In the genomic region with DNA sequence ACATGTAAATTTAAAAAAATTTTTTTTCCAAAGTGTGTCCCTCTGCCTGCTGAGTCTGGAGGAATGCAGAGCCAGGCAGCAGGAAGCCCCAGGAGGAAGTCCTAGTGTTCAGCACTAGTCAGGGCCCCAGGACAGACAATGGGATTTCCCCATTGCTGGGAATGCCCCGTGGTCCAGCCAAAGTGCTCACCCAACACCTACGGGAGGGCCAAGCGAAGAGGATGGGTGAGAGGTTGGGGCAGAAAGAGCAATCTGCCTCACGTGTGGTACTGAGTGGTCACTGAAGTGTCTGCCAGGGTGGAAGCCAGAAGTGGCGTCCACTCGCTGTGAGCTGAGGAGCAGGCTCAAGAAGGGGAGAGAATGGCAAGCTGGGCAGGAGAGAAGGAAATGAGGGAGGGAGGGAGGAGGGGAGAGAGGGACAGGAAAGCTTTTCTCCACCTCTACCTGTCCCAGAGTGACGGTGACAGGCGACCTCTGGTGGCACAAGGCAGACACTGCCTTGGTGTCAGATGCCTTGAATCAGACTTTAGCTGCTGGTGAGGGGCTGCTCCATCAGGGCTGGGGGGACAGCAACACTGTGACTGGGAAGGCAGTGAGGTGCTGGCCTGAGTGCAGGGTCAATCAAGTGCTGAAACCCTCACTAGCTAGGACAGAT, we compare ENCODE assay signal across 9 mouse cellular contexts. TPM values are rescaled to one million over a fixed set of nuclear protein-coding genes. Genes with fewer than 3 reads are reported as not detected.
DNase-seq lines count a peak whose midpoint lies in the region; TF ChIP-seq lines count a peak whose summit lies in the region.
"Had no signal": no experiment of that assay in that cellular context is flagged by ENCODE, and none has a peak within 500 bp of the region (broad histone marks: within the 10 kb centered on the region; RNA-seq: fewer than 3 reads in every experiment).

No protein-coding gene starts in this region.

- no peaks in the 10 kb centered on the region for H3K79me2 ChIP-seq in liver, adult 2 months (ENCODE audit: control insufficient read depth, insufficient read depth, low read length)

- peaks cover 3% of the 10 kb centered on the region; the same call in 1 of the 2 replicates for H3K36me3 ChIP-seq in liver, adult 2 months (ENCODE audit: control insufficient read depth, insufficient read depth, low read length)

- H3K27ac ChIP-seq in liver, adult 2 months (replicated peaks; ENCODE audit: insufficient read depth, low read depth, low read length): no peak overlapping the region
- H3K27ac ChIP-seq: embryonic facial prominence, embryonic 15.5 days had no signal

- no peak overlapping the region for H3K9ac ChIP-seq in liver, adult 2 months (ENCODE audit: low read depth, low read length)
- H3K9ac ChIP-seq: embryonic facial prominence, embryonic 15.5 days had no signal

- WGBS in liver, adult 2 months: 16% methylated on average over 8 of the region's 8 CpGs

- TF ChIP-seq POLR2A in liver, adult 2 months (IDR thresholded peaks at IDR 0.05; ENCODE audit: extremely low read depth, insufficient read depth, low read length): no peak

- DNase-seq in urinary bladder, postnatal 14 days (ENCODE audit: low spot score): peak; percentile 39
- no peak for DNase-seq in urinary bladder, postnatal 36 days (ENCODE audit: low spot score in 2 of 2)
- DNase-seq in cerebellum, postnatal 10 days: peak; percentile 84 to 86
- DNase-seq in gastrocnemius, postnatal 10 days: peak; percentile 51
- DNase-seq in kidney, adult 18-20 months: peak; percentile 62
- DNase-seq in liver, adult 2 months (ENCODE audit: extremely low read depth, low read depth, low spot score): no peak
- DNase-seq in neural tube, embryonic 10.5 days (ENCODE audit: extremely low spot score, low spot score): peak; percentile 60
- DNase-seq in thymus, postnatal 0 days (ENCODE audit: low spot score): peak; percentile 56

- TF ChIP-seq CTCF in liver, adult 2 months (IDR thresholded peaks at IDR 0.05; ENCODE audit: low read depth, low read length): peak; percentile 99

- no peaks in the 10 kb centered on the region for H3K27me3 ChIP-seq in liver, adult 2 months (ENCODE audit: control insufficient read depth, insufficient read depth, low read length)
- H3K27me3 ChIP-seq: embryonic facial prominence, embryonic 15.5 days had no signal

- no peaks in the 10 kb centered on the region for H3K4me1 ChIP-seq in liver, adult 2 months (ENCODE audit: control insufficient read depth, insufficient read depth, low read length)

- H3K4me3 ChIP-seq in liver, adult 2 months (ENCODE audit: insufficient read depth, low read depth, low read length): no peak overlapping the region
- H3K4me3 ChIP-seq: embryonic facial prominence, embryonic 15.5 days had no signal

RNA-seq across cellular contexts. Expression of a gene that starts 6.1 kb away (rescaled TPM):
- total RNA-seq in gastrocnemius, postnatal 10 days (2021): 10 to 100 TPM in 1 of 2 experiments, 1 to 10 TPM in 1; 9.2 to 10.7 TPM
- 4.1 and 5.6 TPM in 2 replicates for total RNA-seq in liver, adult 2 months (2014; rRNA removed)
- 9.3 and 11.3 TPM in 2 replicates for polyA plus RNA-seq in liver, adult 2 months (2012; rRNA removed)
- 27.3 and 27.4 TPM in 2 replicates for polyA plus RNA-seq in thymus, postnatal 0 days (2015; fragmentation: Nextera tagmentation; extraction: Ambion mirVana)

RNA-seq across cellular contexts. Expression of a gene that starts 14.0 kb away (rescaled TPM):
- under 1 TPM; 0.38 to 0.52 TPM for total RNA-seq in gastrocnemius, postnatal 10 days (2021)
- total RNA-seq in liver, adult 2 months (2014; rRNA removed): 8.2 and 8.3 TPM in 2 replicates
- polyA plus RNA-seq in liver, adult 2 months (2012; rRNA removed): 16.1 and 28.1 TPM in 2 replicates
- 0.41 and 0.53 TPM in 2 replicates for polyA plus RNA-seq in thymus, postnatal 0 days (2015; fragmentation: Nextera tagmentation; extraction: Ambion mirVana)

RNA-seq across cellular contexts. Expression of a gene that starts 16.6 kb away (rescaled TPM):
- total RNA-seq in gastrocnemius, postnatal 10 days (2021): 1 to 10 TPM; 3.4 to 4.9 TPM
- 0.09 and 0.13 TPM in 2 replicates for total RNA-seq in liver, adult 2 months (2014; rRNA removed)
- 0.11 and 0.22 TPM in 2 replicates for polyA plus RNA-seq in liver, adult 2 months (2012; rRNA removed)
- 0.38 and 0.50 TPM in 2 replicates for polyA plus RNA-seq in thymus, postnatal 0 days (2015; fragmentation: Nextera tagmentation; extraction: Ambion mirVana)

Comparison
In these comparisons a context has a peak if more than half of its experiments do, and no peak if none do; other contexts are left out.
1. DNase-seq: peak in urinary bladder, postnatal 14 days (single experiment), cerebellum, postnatal 10 days (2 of 2), gastrocnemius, postnatal 10 days (single experiment), kidney, adult 18-20 months (single experiment), neural tube, embryonic 10.5 days (single experiment) and thymus, postnatal 0 days (single experiment); none in urinary bladder, postnatal 36 days (0 of 2) and liver, adult 2 months (single experiment).